Mouse (Mus musculus) central nervous system, embryonic 18 days (tissue): ENCODE measurements around the gene Cyp3a25. TPM values are rescaled to one million over a fixed set of nuclear protein-coding genes. Genes with fewer than 3 reads are reported as not detected.

Source experiments
- polyA plus RNA-seq: library from polyadenylated mRNA; depleted of rRNA; stranded (reverse); fragments of >200 nt; gene quantifications from 2 replicates; pipeline ENCODE4 v1.2.3, GENCODE M21; 2012; rRNA removed

The Cyp3a25 gene
- polyA plus RNA-seq, result not detected in 2 replicates

GRCm38 (mm10) chr5:146009509-146009908 is at the start of gene Cyp3a25:
Cyp3a25 (minus strand) TSS chr5:146009618.

Other genes with a start within 250 kb of the Cyp3a25 start
- gene Cyp3a44, start 203.7 kb downstream of the Cyp3a25 start, polyA plus RNA-seq, result not detected in 2 replicates
- not detected in 2 replicates for gene Cyp3a11, start 129.7 kb downstream of the Cyp3a25 start, polyA plus RNA-seq
- not detected in 2 replicates for gene Cyp3a59, start 69.6 kb upstream of the Cyp3a25 start, polyA plus RNA-seq
- gene Gm5565, start 150.9 kb upstream of the Cyp3a25 start, polyA plus RNA-seq, result not detected in 2 replicates
- not detected in 2 replicates for gene Gm6309, start 161.1 kb upstream of the Cyp3a25 start, polyA plus RNA-seq
- gene 1700001J03Rik, start 175.7 kb upstream of the Cyp3a25 start, polyA plus RNA-seq, result 0.51 and 0.78 TPM in 2 replicates
- 21.4 and 22.5 TPM in 2 replicates for gene Rnf6, start 211.9 kb upstream of the Cyp3a25 start, polyA plus RNA-seq
- 62.7 and 62.9 TPM in 2 replicates for gene Cdk8, start 221.6 kb upstream of the Cyp3a25 start, polyA plus RNA-seq